14 mouse cellular contexts compared by ENCODE assay signal in the genomic region with DNA sequence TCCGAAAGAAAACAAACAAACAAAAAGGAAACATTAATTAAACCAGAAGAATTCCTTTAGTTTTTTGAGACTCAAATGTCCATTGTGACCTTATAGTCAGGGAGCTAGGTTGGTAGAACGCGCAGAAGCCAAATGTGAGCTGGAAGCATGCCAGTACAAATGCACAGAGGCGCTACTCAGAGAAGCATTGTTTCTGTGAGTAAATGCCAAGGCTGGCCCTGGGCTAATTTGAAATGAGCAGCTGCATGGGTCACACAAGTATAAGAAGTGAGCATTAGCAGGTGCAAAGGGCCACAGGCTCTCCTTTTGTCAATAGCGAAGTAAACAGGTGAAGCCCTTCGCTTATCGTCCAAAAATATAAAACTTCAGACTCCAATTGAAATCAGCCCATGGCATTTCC.
DNase-seq lines count a peak whose midpoint lies in the region; ATAC-seq lines count a peak whose summit lies in the region.
"Had no signal": no experiment of that assay in that cellular context is flagged by ENCODE, and none has a peak within 500 bp of the region (broad histone marks: within the 10 kb centered on the region; RNA-seq: fewer than 3 reads in every experiment).

No protein-coding gene starts in this region.

- H3K27ac ChIP-seq in kidney, embryonic 15.5 days = no peak overlapping the region
- no peak overlapping the region for H3K27ac ChIP-seq in forebrain, embryonic 14.5 days (ENCODE audit: low read depth, low read length)
- H3K27ac ChIP-seq: embryonic facial prominence, embryonic 12.5 days had no signal

- H3K4me3 ChIP-seq in kidney, embryonic 15.5 days (replicated peaks) = no peak overlapping the region
- no peak overlapping the region for H3K4me3 ChIP-seq in forebrain, embryonic 14.5 days (ENCODE audit: low read depth, low read length)
- H3K4me3 ChIP-seq: embryonic facial prominence, embryonic 12.5 days had no signal

- no peak for ATAC-seq in kidney, embryonic 15.5 days (replicated peaks; ENCODE audit: low FRiP score)
- ATAC-seq in forebrain, embryonic 14.5 days = peak; percentile 77
- ATAC-seq: activated CD4-positive, CD25-positive, alpha-beta regulatory T cell, adult 4 months; liver, postnatal 0 days had no signal

- H3K4me1 ChIP-seq in kidney, embryonic 15.5 days = no peaks in the 10 kb centered on the region
- 0 out of 2 replicates have a peak, but pooled peaks cover 3% of the 10 kb centered on the region for H3K4me1 ChIP-seq in forebrain, embryonic 14.5 days (ENCODE audit: control insufficient read depth, insufficient read depth, low read length)
- H3K4me1 ChIP-seq: embryonic facial prominence, embryonic 12.5 days had no signal

- H3K9me3 ChIP-seq in kidney, embryonic 15.5 days (replicated peaks) = no peaks in the 10 kb centered on the region
- H3K9me3 ChIP-seq in forebrain, embryonic 14.5 days (replicated peaks; ENCODE audit: control insufficient read depth, low read length) = no peaks in the 10 kb centered on the region
- H3K9me3 ChIP-seq: embryonic facial prominence, embryonic 12.5 days had no signal

- DNase-seq in cerebellum, postnatal 25 days = peak; percentile 10 to 22
- DNase-seq in cerebellum, adult 9-10 months = no peak
- DNase-seq in kidney, postnatal 14 days = peak; percentile 4
- peak; percentile 12 for DNase-seq in Muller cell, postnatal 12 days (ENCODE audit: inconsistent ontology term)
- peak; percentile 61 for DNase-seq in forebrain, embryonic 14.5 days (ENCODE audit: low spot score)
- DNase-seq in thymus, postnatal 0 days (ENCODE audit: low spot score) = no peak
- DNase-seq in spleen, adult 18-20 months = no peak
- DNase-seq: cerebellum, adult 18-20 months; heart, adult 11 months; liver, postnatal 0 days; thymus, adult 18-20 months had no signal

- no peak overlapping the region for H3K9ac ChIP-seq in kidney, embryonic 15.5 days
- no peak overlapping the region for H3K9ac ChIP-seq in forebrain, embryonic 14.5 days (ENCODE audit: low read length)
- H3K9ac ChIP-seq: embryonic facial prominence, embryonic 12.5 days; liver, postnatal 0 days had no signal

- H3K27me3 ChIP-seq in kidney, embryonic 15.5 days = no peaks in the 10 kb centered on the region
- H3K27me3 ChIP-seq in forebrain, embryonic 14.5 days (replicated peaks; ENCODE audit: control insufficient read depth, insufficient read depth, low read length) = no peaks in the 10 kb centered on the region
- H3K27me3 ChIP-seq: embryonic facial prominence, embryonic 12.5 days had no signal

- no peak overlapping the region for H3K4me2 ChIP-seq in kidney, embryonic 15.5 days
- H3K4me2 ChIP-seq in forebrain, embryonic 14.5 days (ENCODE audit: low read length) = no peak overlapping the region
- H3K4me2 ChIP-seq: embryonic facial prominence, embryonic 12.5 days had no signal

- WGBS in kidney, embryonic 15.5 days = 76% methylated on average over 7 of the region's 7 CpGs
- 42% methylated on average over 7 of the region's 7 CpGs for WGBS in forebrain, embryonic 14.5 days

- H3K36me3 ChIP-seq in kidney, embryonic 15.5 days = no peaks in the 10 kb centered on the region
- no peaks in the 10 kb centered on the region for H3K36me3 ChIP-seq in forebrain, embryonic 14.5 days (ENCODE audit: control insufficient read depth, insufficient read depth, low read length)
- H3K36me3 ChIP-seq: embryonic facial prominence, embryonic 12.5 days had no signal

Comparison
In these comparisons a context has a peak if more than half of its experiments do, and no peak if none do; other contexts are left out.
1. DNase-seq: peak in cerebellum, postnatal 25 days (2 of 2), kidney, postnatal 14 days (single experiment), Muller cell, postnatal 12 days (single experiment) and forebrain, embryonic 14.5 days (single experiment); none in cerebellum, adult 9-10 months (single experiment), thymus, postnatal 0 days (single experiment) and spleen, adult 18-20 months (0 of 2).